Mouse (Mus musculus) liver, adult (tissue): ENCODE results near the gene Crybb1.

Experiments
- GATA4 ChIP-seq: IDR thresholded peaks from 2 replicates; pipeline ENCODE4 v1.6.1; 2014; ENCODE audit warnings: mild to moderate bottlenecking, low read length; ENCODE audit not compliant: insufficient replicate concordance

Crybb1 gene

GRCm38 (mm10) chr5:112247399-112247798 lies 8.2 kb upstream of the Crybb1 start:
- no peak for TF ChIP-seq GATA4

- no peak for TF ChIP-seq GATA4
Measured at GRCm38 (mm10) chr5:112249106-112249505, 6.5 kb upstream of the Crybb1 start.

GRCm38 (mm10) chr5:112252400-112252799 lies 3.2 kb upstream of the Crybb1 start, which contains the start of gene Cryba4:
Gene Cryba4, minus strand, starts transcription at chr5:112252518.
- TF ChIP-seq GATA4, result no peak

GRCm38 (mm10) chr5:112253169-112253568 lies 2.4 kb upstream of the Crybb1 start:
- no peak for TF ChIP-seq GATA4

GRCm38 (mm10) chr5:112254282-112254806 lies 1.3 kb upstream of the Crybb1 start:
- TF ChIP-seq GATA4, result no peak

- no peak for TF ChIP-seq GATA4
Measured at GRCm38 (mm10) chr5:112256457-112256856, 842 bp downstream of the Crybb1 start.

- no peak for TF ChIP-seq GATA4
Measured at GRCm38 (mm10) chr5:112257896-112258295, 2.3 kb downstream of the Crybb1 start.

GRCm38 (mm10) chr5:112259862-112260650 lies 4.4 kb downstream of the Crybb1 start:
- TF ChIP-seq GATA4, result no peak

- TF ChIP-seq GATA4, result no peak
Measured at GRCm38 (mm10) chr5:112260818-112261217, 5.2 kb downstream of the Crybb1 start.

GRCm38 (mm10) chr5:112264099-112264498 lies 8.5 kb downstream of the Crybb1 start:
- no peak for TF ChIP-seq GATA4

- no peak for TF ChIP-seq GATA4
Measured at GRCm38 (mm10) chr5:112265110-112265509, 9.5 kb downstream of the Crybb1 start.

GRCm38 (mm10) chr5:112265515-112265914 lies 9.9 kb downstream of the Crybb1 start:
- TF ChIP-seq GATA4, result no peak

- no peak for TF ChIP-seq GATA4
Measured at GRCm38 (mm10) chr5:112266011-112266777, 10.6 kb downstream of the Crybb1 start.

GRCm38 (mm10) chr5:112270764-112271541 lies 15.3 kb downstream of the Crybb1 start:
- TF ChIP-seq GATA4, result no peak

GRCm38 (mm10) chr5:112272934-112273333 lies 17.3 kb downstream of the Crybb1 start:
- TF ChIP-seq GATA4, result no peak
